Mouse (Mus musculus) liver (tissue): Measurements from ENCODE around the gene Mag.
A peak's percentile ranks its signal among the peaks of the same experiment; 100 is the strongest.
"Not testable (repeated sequence)": the region's sequence is repeated elsewhere in the genome, so short reads cannot be mapped to it uniquely, and the experiment has no call there.

Source experiments
- DNase-seq: peaks from one replicate; pipeline ENCODE4 v3.0.0-alpha.2; 2020; ENCODE audit warnings: mixed read lengths

Mag gene

DNA sequence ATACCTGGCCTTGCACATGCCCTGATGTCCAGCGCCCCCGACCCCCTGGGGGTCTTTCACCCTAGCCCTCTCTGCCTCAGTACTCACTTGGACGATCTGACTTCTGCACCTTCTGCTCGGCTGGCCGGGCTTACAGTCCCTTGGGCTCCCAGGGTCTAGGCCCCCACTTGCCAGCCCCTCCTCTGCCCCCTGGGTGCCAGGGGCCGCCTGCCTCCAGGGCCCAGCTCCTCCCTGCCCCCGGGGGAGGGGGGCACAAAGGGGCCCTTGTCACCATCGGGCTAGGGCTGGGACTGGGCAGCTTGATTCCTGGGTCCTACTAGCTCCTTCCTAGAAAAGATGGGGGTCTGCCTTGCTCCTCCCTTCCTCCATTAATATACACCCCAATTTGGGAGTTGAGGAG lies at the start of gene Mag:
Gene Mag (minus strand): TSS at position 142 of the 400 bp plus-strand sequence.
- DNase-seq: no peak

DNA sequence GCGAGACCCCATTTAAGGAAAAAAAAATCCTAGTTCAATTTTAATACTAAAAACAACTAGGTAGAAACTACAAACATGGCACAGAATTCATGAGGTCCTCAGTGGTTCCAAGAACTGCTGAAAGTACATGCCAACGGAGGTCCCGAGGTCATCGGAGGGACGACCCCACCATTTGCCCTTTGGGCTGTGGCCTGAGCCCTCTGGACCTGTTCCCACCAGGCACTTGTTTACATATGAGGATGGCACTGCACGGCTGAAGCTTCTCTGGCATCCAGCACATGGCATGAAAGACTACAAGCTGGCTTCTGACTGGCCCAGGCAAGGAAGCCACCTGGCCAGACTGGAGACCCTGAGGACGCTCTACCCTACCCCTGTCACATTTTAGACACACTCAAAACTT lies 49.7 kb upstream of the Mag start:
- no peak for DNase-seq

DNA sequence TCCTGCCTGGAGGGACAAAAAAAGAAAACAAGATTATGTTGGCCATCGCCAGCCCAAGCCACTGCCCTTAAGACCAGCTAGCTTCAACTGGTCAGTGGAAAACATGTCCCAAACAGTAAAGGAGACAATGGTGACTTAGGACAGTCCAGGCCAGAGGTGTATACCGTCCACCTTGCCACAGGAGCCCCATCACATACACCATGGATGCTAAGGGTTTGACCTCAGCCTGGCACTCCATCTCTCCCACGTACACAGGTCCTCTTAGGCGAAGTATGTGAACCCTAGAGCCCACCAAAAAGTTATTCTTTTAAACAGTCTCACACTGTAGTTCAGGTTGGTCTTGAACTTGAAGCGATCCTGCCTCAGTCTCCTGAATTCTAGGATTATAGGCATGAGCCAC lies 48.2 kb upstream of the Mag start:
- DNase-seq: no peak

DNA sequence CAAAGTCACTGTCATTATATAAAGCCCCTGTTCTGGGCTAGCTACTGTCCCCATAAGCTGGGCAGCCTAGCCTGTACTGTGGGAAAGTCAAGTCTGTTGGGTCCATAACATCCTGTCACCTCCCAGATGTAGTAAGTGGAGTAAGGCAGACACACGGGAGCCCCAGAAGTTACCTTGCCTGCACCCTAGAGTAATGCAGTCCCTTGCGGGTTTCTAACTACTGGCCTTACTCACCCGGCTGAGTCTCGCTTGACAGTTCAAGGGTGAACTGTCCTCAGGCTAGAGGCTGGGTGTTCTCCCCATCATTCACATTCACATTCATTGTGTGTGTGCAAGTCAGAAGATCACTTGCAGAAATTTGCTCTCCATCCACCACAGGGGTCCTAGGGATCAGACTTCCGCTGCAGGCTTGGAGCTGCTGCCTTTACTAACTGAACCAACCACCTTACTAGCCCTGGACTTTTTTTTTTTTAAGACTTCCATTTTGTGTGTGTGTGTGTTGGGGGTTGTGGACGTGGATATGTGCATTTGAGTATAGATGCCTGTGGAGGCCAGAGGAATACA lies 45.2 kb upstream of the Mag start:
- DNase-seq: no peak

DNA sequence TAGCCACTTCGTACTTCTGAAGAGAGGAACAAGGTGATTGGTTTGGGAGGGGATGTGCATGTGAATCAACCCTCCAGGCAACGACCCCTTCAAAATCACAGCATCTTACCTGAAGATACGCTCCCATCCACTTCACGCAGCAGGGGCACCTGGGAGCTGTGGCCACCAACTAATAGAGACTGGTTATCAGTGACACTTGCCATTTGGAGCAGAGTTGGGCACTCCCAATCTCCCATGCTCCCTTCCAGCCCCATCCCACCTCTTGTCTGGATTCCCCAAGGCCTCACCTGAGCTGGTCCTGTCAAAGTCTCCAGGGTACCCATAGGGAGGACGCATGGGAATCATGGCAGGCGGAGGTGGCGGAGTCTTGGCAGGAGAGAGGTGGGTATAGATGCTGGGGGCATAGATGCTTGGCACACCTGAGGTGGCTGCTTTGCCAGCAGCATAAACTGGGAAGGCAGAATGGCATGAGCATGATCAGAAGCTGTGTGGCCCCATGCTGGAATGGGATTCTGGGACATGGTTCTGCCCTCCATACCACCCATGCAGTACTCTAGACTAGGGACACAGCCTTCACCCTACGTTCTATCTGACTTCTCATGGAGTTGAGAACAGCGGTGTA lies 44.3 kb upstream of the Mag start:
- no peak for DNase-seq

DNA sequence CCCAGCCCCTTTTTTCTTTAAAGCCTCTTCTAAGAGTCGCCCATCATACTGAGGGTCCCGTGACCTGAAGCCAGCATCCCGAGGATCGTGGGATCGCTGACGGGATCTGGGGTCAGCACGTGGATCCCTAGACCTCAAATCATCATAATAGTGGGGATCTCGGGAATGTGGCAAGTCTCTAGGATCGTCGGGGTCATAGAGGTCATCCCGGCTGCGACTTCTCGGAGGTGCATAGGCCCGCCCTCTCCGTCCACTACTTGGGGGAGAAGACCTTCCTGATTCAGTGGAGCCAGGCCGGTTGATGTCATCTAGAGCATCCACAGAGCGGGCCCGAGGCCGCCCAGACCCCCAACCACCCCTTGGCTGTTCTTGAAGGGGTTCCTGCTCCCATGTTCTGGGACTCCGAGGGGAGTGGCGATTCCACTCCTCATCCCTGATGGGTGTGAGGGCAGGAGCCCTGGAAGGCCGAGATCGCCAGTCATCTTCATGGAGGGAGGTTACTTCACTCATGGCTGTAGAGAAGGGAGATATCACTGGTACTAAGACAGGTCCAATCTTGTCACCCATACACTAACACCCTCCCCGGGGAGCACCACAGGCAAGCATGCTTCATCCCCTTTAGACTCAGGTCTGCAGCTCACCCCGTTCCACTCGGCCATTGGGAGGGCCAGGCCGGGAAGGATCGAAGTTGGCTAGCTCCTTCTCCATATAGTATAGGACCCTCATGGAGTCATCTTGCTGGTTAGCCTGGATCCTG lies 43.6 kb upstream of the Mag start:
- DNase-seq: no peak

DNA sequence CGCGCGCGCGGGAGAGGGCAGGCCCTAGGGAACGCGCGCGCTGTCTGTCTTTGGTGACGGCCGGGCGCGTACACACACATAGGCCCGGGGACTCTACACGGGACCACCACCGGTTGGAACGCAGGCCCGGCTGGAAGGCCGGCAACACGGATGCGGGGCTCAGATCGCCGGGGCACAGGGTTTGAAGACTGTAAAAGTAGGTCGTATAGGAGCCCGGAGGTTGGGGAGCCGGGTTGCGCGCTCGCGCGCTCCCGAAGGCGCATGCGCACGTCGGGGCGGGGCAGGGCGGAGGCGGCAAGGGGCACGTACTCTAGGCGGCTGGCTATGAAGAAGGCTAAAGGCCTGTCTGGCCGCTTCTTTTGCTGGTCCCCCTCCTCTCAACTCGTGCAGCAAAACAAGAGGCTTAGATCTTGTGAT lies 42.7 kb upstream of the Mag start:
- DNase-seq: peak; percentile 94

DNA sequence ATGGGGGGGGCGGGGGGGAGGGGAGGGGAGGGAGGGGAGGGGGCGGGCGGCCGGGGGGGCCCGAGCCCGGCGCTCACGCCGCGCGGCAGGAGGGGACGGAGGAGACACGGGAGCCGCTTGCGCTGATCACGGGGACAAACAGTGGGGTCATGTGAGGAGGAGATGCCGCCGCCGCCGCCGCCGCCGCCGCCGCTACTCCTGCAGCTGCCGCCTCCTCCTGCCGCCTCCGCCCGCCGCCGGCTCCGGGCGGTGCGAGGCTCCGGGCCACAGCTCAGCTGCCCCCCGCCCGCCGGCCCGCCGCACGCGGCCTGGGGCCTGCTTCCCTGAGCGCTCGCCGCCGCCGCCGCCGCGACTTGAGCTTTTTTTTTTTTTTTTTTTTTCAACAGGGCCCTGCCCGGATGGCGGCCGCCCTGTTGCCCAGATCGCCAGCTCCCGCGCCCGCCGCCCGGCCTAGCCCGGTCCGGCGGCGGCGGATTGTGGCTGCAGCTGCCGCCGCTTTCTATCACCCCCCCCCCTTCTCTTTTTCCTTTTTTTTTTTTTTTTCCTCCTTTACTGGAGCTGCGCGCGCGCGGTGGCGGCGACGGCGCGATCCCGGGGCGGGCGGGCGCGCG lies 42.2 kb upstream of the Mag start, which contains the start of gene Usf2:
Gene Usf2 (minus strand): TSS at position 48 of the 611 bp plus-strand sequence.
- DNase-seq: peak; percentile 82

DNA sequence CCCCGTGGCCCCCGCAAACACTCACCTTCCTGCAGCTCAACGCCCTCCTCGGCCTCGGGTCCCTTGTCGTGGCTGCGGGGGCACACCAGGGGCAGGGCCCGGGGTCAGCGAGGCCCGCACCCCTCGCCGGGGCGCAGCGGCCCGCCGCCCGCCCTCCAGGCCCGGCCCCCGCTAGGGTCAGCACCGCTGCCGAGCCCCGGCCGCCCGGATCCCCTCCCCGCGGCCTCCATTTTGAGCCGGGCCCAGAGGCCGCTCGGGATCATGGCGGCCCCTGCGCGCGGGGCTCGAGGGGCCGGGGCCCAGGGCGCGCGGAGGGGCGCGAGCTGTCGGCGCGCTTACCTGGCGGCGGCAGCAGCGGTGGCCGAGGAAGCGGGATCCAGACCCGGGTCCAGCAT lies 41.7 kb upstream of the Mag start:
- no peak for DNase-seq

DNA sequence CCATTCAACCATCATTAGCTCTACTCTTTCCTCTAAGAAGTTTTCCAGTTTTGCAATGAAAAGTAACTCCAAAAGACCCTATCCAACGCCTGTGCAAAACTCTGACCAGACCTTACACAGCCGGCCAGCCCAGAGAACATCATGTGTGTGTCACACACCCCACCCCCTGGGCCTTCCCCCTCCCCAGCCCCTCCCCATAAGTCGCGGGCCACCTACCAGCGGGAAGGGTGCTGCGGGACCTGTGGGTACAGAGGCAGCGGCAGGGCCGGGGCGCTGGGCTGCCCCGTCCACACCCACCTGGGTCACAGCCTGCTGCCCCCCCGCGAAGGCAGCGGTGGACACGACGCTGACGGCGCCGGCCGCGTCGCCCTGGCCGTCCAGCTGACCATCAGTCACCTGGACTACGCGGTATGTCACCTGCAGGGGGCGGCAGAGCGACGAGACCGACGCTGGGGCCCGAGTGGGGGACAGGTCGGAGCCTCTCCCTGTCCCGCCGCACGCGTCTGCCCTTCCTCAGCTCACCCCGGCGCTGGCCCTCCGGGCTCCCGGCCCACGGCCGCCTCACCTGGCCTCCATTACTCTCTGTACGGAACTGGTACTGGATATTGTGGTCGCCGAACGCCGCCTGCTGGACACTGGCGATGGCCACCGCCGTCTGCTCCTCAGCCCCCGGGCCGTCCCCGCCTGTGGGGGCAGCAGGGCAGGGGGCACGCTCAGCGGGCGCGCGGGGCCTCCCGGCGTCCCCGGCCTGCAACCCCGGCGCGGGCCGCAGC lies 41.1 kb upstream of the Mag start:
- peak; percentile 93 for DNase-seq

DNA sequence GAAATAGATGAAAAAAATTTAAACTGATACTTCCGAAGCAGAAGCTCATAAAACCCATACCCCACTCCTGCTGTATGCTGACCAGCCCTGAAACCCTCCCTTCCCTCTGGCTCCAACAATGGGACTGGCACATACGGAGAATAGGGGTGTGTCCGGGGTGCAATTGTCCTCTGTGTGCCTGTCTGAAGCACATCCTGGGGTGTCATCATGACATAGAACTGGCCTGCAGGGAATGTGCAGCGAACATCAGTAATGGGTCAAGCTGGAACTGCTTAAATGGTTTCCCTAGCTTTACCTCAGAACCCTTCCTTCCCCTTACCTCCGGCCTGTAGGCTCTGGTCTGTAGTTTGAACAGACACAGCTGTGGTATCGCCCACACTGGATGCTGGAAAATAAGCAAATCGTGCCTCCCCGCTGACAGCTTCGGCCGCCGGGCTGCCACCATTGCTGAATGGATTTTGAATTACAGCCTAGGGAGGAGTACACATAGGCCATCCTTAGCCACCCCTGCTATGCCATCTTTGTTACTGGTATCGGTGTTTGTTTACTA lies 40.4 kb upstream of the Mag start:
- no peak for DNase-seq

DNA sequence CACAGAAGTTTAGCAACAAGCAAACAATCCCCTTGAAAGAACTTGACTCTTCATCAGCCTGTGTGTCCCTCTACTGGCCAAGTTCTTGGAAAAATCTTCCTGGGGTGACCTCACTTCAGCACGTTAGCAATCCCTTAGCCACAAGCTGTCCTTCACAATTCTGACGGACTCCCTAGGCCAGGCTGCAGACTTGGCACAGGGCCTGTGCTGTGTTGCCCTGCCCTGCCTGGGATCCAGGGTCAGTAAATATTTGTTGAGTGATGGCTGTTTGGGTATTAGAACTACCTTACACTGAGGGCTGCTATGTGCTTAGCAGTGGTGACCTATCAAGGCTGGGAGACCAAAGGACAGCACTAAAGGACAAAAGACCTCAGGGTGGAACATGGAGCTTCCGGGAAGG lies 39.4 kb upstream of the Mag start:
- DNase-seq: peak; percentile 12

DNA sequence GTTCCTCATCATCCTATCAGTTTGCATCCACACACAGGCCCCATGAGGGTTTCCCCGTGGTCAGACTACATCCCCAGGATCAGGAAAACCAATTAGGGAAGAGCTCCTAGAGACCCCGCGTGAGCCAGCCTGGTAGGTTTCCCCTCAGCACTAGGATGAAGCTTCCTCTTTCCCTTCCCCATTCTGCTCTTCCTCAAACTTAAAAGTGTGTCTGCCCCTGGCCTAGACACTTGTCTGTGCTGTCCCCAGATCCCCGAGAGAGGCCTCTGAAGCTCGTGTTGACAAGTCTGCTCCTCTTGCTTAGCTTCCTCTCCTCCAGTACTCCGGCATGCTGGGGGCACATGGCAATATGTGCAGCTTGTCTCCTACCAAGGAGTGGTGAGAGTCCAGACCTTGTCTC lies 38.8 kb upstream of the Mag start:
- peak; percentile 21 for DNase-seq

DNA sequence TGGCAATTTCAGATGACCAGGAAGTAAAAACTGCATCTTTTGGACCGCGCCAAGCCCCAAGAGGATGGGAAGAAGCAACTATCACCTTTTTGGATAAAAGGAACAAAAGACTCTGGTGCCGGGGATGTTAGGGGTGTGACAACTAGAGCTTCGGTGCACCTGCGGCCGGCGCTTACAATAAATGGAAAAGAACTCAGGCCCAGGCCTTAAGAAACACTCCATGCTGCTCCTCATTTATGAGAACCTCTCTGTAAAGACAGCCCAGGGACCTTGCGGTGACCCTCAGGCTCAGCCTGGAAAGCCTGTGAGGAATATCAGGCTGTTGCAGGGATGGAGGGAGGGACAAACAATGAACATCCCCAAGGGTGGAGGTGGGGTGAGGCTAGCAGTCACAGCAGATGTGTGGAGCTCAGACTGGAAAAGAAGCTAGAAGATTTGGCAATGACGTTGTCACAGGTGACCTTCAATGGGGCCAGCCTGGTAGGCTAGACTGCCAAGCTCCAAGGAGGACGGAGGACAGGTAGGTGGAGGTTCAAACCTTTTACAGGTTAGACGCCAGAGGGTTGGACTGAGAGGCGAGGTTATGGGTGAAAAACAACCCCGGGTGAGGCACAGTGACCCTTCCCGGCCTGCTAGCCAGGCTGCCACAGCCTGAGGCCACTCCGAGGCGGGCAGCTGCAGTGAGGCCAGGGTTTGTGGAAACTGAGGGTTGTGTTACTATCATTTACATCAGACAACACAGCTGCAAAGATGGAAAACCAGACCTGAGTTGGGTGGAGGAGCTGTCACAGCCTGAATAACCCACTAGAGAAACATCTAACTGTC lies 38.0 kb upstream of the Mag start:
- DNase-seq: no peak

DNA sequence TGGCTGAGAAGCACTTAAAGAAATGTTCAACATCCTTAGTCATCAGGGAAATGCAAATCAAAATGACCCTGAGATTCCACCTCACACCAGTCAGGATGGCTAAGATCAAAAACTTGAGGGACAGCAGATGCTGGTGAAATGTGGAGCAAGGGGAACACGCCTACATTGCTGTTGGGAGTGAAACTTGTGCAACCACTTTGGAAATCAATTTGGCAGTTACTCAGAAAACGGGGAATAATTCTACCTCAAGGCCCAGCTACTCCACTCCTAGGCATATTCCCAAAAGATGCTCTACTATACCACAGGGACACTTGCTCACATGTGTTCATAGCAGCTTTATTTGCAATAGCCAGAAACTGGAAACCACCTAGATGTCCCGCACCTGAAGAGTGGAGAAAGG lies 35.2 kb upstream of the Mag start:
- DNase-seq: not testable (repeated sequence)

DNA sequence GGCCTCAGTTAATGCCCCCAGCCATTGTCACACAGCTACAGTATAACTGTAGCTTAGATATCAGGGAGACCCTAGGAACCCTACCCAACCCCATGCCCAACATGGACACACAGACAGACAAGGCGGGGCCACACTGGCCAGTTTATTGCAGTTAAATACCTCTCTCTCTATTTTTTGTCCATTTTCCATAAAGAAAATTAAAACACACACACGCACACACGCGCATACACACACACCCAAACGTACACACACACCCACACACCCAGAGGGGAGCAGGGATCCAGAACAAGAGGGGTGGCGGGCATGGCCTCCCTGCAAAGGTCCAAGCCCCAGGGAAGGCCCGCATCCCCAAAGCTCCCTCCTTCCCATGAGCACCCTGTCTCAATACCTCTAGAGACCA lies 31.2 kb upstream of the Mag start:
- no peak for DNase-seq

DNA sequence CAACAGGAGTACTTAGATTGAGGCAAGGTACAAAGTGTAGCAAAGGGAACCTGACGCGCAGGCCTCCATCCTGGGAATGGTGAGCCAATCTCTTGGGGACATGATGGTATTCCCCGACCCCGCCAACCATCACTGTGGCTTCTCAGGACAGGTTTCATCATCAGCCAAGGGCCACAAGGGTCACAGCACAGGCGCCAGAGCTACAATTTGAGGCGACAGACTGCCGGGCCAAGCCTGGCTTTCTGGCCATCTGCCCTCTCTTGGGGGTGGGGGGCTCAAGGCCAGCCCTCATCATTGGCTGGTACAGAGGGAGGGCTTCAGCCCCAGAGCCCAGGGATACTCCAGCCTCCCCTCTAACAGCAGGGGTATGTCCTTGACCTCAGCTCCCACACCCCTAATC lies 30.8 kb upstream of the Mag start:
- DNase-seq: not testable (repeated sequence)

DNA sequence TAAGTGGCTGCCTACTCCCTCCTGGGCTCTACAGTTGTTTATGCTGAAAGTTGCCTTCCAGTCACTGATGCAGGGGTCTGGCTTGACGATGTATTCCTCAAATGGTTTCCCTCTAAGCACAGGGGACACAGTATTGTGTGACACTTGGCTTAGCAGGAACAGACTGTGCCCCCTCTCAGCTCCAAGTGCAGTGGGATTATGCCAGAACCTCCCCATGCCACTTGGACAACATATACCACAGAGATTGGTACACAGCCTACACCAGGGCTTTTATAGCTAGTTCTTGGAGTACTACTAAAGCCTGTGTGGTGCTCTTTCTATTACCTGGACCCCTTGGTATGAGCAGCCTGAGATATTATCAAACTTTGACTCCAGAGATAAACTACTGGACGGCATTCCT lies 30.0 kb upstream of the Mag start:
- DNase-seq: not testable (repeated sequence)

DNA sequence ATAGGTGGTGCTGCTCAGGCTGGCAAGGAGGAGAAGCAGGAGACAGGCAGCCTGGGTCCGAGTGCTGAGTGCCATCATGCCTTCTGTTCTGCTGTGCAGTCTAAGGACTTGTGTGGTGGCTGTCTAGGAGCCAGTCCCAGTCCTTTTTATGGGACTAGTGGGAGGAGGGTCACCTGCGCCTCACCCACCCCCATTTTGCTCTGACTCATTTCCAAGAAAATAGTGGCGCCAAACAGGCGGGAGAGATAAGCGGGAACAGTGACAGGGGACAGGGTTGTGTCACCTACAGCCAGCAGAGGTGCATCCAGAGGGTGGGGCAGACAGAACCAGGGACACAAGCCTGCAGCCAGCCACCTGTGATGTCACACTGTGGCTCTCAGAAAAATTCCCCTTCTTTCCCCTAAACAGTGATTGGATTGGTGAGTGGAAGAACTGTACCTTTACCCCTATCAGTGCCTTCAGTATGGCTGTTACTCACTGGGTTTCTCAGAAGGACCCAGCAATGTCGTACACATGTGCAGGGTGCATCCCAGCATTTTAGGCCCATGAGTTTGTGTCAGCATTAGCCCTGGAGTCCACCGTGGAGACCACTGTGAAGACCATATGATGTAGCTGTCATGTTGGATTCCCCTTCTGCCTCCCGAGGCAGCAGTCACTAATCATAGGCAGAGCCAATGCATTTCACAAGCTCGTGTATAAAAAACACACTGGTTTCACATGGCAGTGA lies 29.4 kb upstream of the Mag start, which contains the start of gene Hamp:
Gene Hamp (minus strand): TSS at position 124 of the 727 bp plus-strand sequence.
- DNase-seq: no peak

DNA sequence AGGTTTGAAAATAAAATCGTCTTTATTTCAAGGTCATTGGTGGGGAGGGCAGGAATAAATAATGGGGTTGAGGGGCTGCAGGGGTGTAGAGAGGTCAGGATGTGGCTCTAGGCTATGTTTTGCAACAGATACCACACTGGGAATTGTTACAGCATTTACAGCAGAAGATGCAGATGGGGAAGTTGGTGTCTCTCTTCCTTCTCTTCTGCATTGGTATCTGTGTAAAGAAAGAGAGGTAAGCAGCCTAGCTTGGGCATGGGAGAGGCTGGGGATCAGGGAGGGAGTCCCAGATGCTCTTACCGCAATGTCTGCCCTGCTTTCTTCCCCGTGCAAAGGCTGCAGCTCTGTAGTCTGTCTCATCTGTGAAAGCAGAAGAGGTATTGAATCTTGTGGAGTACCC lies 27.7 kb upstream of the Mag start:
- DNase-seq: not testable (repeated sequence)

DNA sequence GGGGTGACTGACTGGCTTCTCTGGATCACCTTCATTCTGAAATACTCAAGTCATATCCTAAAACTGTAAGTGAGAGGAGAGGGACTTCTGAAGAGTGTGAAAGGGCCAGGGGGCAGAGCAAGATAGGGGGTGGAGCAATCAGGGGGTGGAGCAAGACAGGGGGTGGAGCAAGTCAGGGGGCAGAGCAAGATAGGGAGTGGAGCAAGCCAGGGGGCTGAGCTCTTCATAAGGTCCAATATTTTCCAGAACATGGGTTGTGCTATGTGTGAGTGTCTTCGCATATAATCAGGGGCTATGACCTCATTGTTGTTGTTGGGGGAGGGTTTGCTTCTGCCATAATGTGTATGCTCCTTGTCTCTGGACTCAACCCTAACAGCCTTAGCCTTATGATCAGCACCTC lies 25.4 kb upstream of the Mag start:
- DNase-seq: not testable (repeated sequence)
